ENCODE assay signal across 9 mouse cellular contexts in genomic region chr19:5053909-5054308, GRCm38 (mm10). TPM values are rescaled to one million over a fixed set of nuclear protein-coding genes. Genes with fewer than 3 reads are reported as not detected.
DNase-seq lines count a peak whose midpoint lies in the region; ATAC-seq and TF ChIP-seq lines count a peak whose summit lies in the region.
"Had no signal": no experiment of that assay in that cellular context is flagged by ENCODE, and none has a peak within 500 bp of the region (broad histone marks: within the 10 kb centered on the region; RNA-seq: fewer than 3 reads in every experiment).

No protein-coding gene starts in this region.

- H3K4me3 ChIP-seq in midbrain, embryonic 11.5 days (ENCODE audit: low read depth, low read length), result no peak overlapping the region
- no peak overlapping the region for H3K4me3 ChIP-seq in midbrain, embryonic 15.5 days
- no peak overlapping the region for H3K4me3 ChIP-seq in bone marrow, adult 2 months (replicated peaks; ENCODE audit: control insufficient read depth, low read depth, low read length)
- H3K4me3 ChIP-seq: hindbrain, embryonic 15.5 days had no signal

- H3K9me3 ChIP-seq in midbrain, embryonic 11.5 days (ENCODE audit: control insufficient read depth, low read length), result no peaks in the 10 kb centered on the region
- no peaks in the 10 kb centered on the region for H3K9me3 ChIP-seq in midbrain, embryonic 15.5 days
- H3K9me3 ChIP-seq: hindbrain, embryonic 15.5 days had no signal

- H3K27me3 ChIP-seq in midbrain, embryonic 11.5 days (ENCODE audit: control insufficient read depth, insufficient read depth, low read length), result peaks cover 35% of the 10 kb centered on the region
- peaks cover 45% of the 10 kb centered on the region for H3K27me3 ChIP-seq in midbrain, embryonic 15.5 days (replicated peaks)

- H3K36me3 ChIP-seq in midbrain, embryonic 11.5 days (ENCODE audit: control insufficient read depth, insufficient read depth, low read length), result no peaks in the 10 kb centered on the region
- H3K36me3 ChIP-seq in midbrain, embryonic 15.5 days (replicated peaks), result no peaks in the 10 kb centered on the region

- WGBS in midbrain, embryonic 11.5 days, result 18% methylated on average over 9 of the region's 9 CpGs
- WGBS in midbrain, embryonic 15.5 days, result 16% methylated on average over 9 of the region's 9 CpGs
- 39% methylated on average over 9 of the region's 9 CpGs for WGBS in bone marrow, adult 2 months

- ATAC-seq in midbrain, embryonic 11.5 days (ENCODE audit: low FRiP score), result no peak
- no peak for ATAC-seq in midbrain, embryonic 15.5 days (replicated peaks)
- ATAC-seq in granulocyte monocyte progenitor cell, adult 5-6 weeks (replicated peaks; ENCODE audit: poor library complexity, severe bottlenecking), result peak; percentile 60
- no peak for ATAC-seq in frontal cortex, adult (ENCODE audit: low TSS enrichment)

- no peak overlapping the region for H3K4me2 ChIP-seq in midbrain, embryonic 11.5 days
- no peak overlapping the region for H3K4me2 ChIP-seq in midbrain, embryonic 15.5 days
- H3K4me2 ChIP-seq: hindbrain, embryonic 15.5 days had no signal

- no peak for TF ChIP-seq POLR2A in bone marrow, adult 2 months (IDR thresholded peaks at IDR 0.05; ENCODE audit: borderline replicate concordance, control insufficient read depth, low read depth, low read length)

- no peak overlapping the region for H3K9ac ChIP-seq in midbrain, embryonic 11.5 days (ENCODE audit: low read length)
- no peak overlapping the region for H3K9ac ChIP-seq in midbrain, embryonic 15.5 days
- H3K9ac ChIP-seq: hindbrain, embryonic 15.5 days had no signal

- peak; percentile 53 to 60 for DNase-seq in adrenal gland, adult 18-20 months (ENCODE audit: low spot score in 2 of 2)
- no peak for DNase-seq in adrenal gland, adult 8-10 months
- DNase-seq in midbrain, embryonic 11.5 days (ENCODE audit: low spot score, missing footprints), result peak; percentile 95
- DNase-seq in lung, postnatal 25 days (ENCODE audit: low spot score), result peak; percentile 41

- TF ChIP-seq CTCF in bone marrow, adult 2 months (IDR thresholded peaks at IDR 0.05; ENCODE audit: control insufficient read depth, insufficient read depth, low read length), result peak; percentile 63; the same call in 1 of the 2 replicates

- H3K27ac ChIP-seq in midbrain, embryonic 11.5 days (ENCODE audit: low read depth, low read length), result no peak overlapping the region
- H3K27ac ChIP-seq in midbrain, embryonic 15.5 days, result no peak overlapping the region
- no peak overlapping the region for H3K27ac ChIP-seq in bone marrow, adult 2 months (ENCODE audit: control insufficient read depth, insufficient read depth, low read depth, low read length, poor library complexity)
- H3K27ac ChIP-seq: hindbrain, embryonic 15.5 days had no signal

- peaks cover 23% of the 10 kb centered on the region for H3K4me1 ChIP-seq in midbrain, embryonic 11.5 days (ENCODE audit: control insufficient read depth, insufficient read depth, low read length)
- peaks cover 20% of the 10 kb centered on the region for H3K4me1 ChIP-seq in midbrain, embryonic 15.5 days
- no peaks in the 10 kb centered on the region for H3K4me1 ChIP-seq in bone marrow, adult 2 months (ENCODE audit: control insufficient read depth, insufficient read depth, low read length)

RNA-seq across cellular contexts. Expression of gene Rin1, which starts 3.6 kb away (rescaled TPM):
- total RNA-seq in adrenal gland, adult 18-20 months (2021), result 1 to 10 TPM; 3.4 to 4.2 TPM
- 1 to 10 TPM; 4.1 to 8.1 (median 7.7) TPM for total RNA-seq in adrenal gland, adult 8-10 months (2022)
- polyA plus RNA-seq in midbrain, embryonic 11.5 days (2014; fragmentation: Nextera tagmentation; extraction: Ambion mirVana), result 0.63 and 1.4 TPM in 2 replicates
- polyA plus RNA-seq in midbrain, embryonic 15.5 days (2015; fragmentation: Nextera tagmentation; extraction: Ambion mirVana), result 0.91 and 1.6 TPM in 2 replicates
- 0.68 and 3.6 TPM in 2 replicates for polyA plus RNA-seq in bone marrow, adult 2 months (2011; ENCODE audit: insufficient read depth, insufficient read length, low replicate concordance, missing spikeins)
- not detected in 2 replicates for total RNA-seq in granulocyte monocyte progenitor cell, adult 5-6 weeks (2014; fragmentation: Nextera tagmentation)
- total RNA-seq in granulocyte monocyte progenitor cell, adult 5-6 weeks (2017), result 0.21 and 1.0 TPM in 2 replicates

RNA-seq across cellular contexts. Expression of gene Brms1, which starts 12.8 kb away (rescaled TPM):
- total RNA-seq in adrenal gland, adult 18-20 months (2021), result 10 to 100 TPM; 28.4 to 29.3 TPM
- 10 to 100 TPM; 30.0 to 40.1 (median 33.6) TPM for total RNA-seq in adrenal gland, adult 8-10 months (2022)
- polyA plus RNA-seq in midbrain, embryonic 11.5 days (2014; fragmentation: Nextera tagmentation; extraction: Ambion mirVana), result 66.1 and 68.4 TPM in 2 replicates
- polyA plus RNA-seq in midbrain, embryonic 15.5 days (2015; fragmentation: Nextera tagmentation; extraction: Ambion mirVana), result 40.0 and 44.4 TPM in 2 replicates
- 40.6 and 68.0 TPM in 2 replicates for polyA plus RNA-seq in bone marrow, adult 2 months (2011; ENCODE audit: insufficient read depth, insufficient read length, low replicate concordance, missing spikeins)
- 32.0 and 35.7 TPM in 2 replicates for total RNA-seq in granulocyte monocyte progenitor cell, adult 5-6 weeks (2014; fragmentation: Nextera tagmentation)
- total RNA-seq in granulocyte monocyte progenitor cell, adult 5-6 weeks (2017), result 33.6 and 43.3 TPM in 2 replicates

RNA-seq across cellular contexts. Expression of gene Cd248, which starts 14.0 kb away (rescaled TPM):
- 10 to 100 TPM in 1 of 2 experiments, 1 to 10 TPM in 1; 7.3 to 16.2 TPM for total RNA-seq in adrenal gland, adult 18-20 months (2021)
- total RNA-seq in adrenal gland, adult 8-10 months (2022), result 10 to 100 TPM in 1 of 4 experiments, 1 to 10 TPM in 3; 8.9 to 11.8 (median 9.2) TPM
- polyA plus RNA-seq in midbrain, embryonic 11.5 days (2014; fragmentation: Nextera tagmentation; extraction: Ambion mirVana), result 26.7 and 32.2 TPM in 2 replicates
- polyA plus RNA-seq in midbrain, embryonic 15.5 days (2015; fragmentation: Nextera tagmentation; extraction: Ambion mirVana), result 19.7 and 24.2 TPM in 2 replicates
- polyA plus RNA-seq in bone marrow, adult 2 months (2011; ENCODE audit: insufficient read depth, insufficient read length, low replicate concordance, missing spikeins), result 0.50 and 1.9 TPM in 2 replicates
- total RNA-seq in granulocyte monocyte progenitor cell, adult 5-6 weeks (2014; fragmentation: Nextera tagmentation), result not detected in 2 replicates
- total RNA-seq in granulocyte monocyte progenitor cell, adult 5-6 weeks (2017), result not detected in 2 replicates

RNA-seq across cellular contexts. Expression of gene AC124502.3, which starts 15.2 kb away (rescaled TPM):
- total RNA-seq in adrenal gland, adult 18-20 months (2021), result 1 to 10 TPM in 1 of 2 experiments, under 1 TPM in 1; 0.73 to 1.5 TPM
- 1 to 10 TPM in 3 of 4 experiments, under 1 TPM in 1; 0.59 to 3.9 (median 1.9) TPM for total RNA-seq in adrenal gland, adult 8-10 months (2022)
- 1.6 TPM in 2 replicates for polyA plus RNA-seq in midbrain, embryonic 11.5 days (2014; fragmentation: Nextera tagmentation; extraction: Ambion mirVana)
- 3.6 and 4.2 TPM in 2 replicates for polyA plus RNA-seq in midbrain, embryonic 15.5 days (2015; fragmentation: Nextera tagmentation; extraction: Ambion mirVana)
- not detected in 2 replicates for polyA plus RNA-seq in bone marrow, adult 2 months (2011; ENCODE audit: insufficient read depth, insufficient read length, low replicate concordance, missing spikeins)
- total RNA-seq in granulocyte monocyte progenitor cell, adult 5-6 weeks (2014; fragmentation: Nextera tagmentation), result 1.3 and 1.4 TPM in 2 replicates
- 5.4 TPM in 1 of 2 replicates, not detected in the other for total RNA-seq in granulocyte monocyte progenitor cell, adult 5-6 weeks (2017)

RNA-seq across cellular contexts. Expression of gene B4gat1, which starts 15.3 kb away (rescaled TPM):
- total RNA-seq in adrenal gland, adult 18-20 months (2021), result 10 to 100 TPM; 25.9 to 31.8 TPM
- total RNA-seq in adrenal gland, adult 8-10 months (2022), result 10 to 100 TPM; 44.3 to 54.2 (median 51.8) TPM
- polyA plus RNA-seq in midbrain, embryonic 11.5 days (2014; fragmentation: Nextera tagmentation; extraction: Ambion mirVana), result 40.1 and 41.7 TPM in 2 replicates
- 78.8 and 80.6 TPM in 2 replicates for polyA plus RNA-seq in midbrain, embryonic 15.5 days (2015; fragmentation: Nextera tagmentation; extraction: Ambion mirVana)
- 5.9 and 8.3 TPM in 2 replicates for polyA plus RNA-seq in bone marrow, adult 2 months (2011; ENCODE audit: insufficient read depth, insufficient read length, low replicate concordance, missing spikeins)
- 4.8 and 6.1 TPM in 2 replicates for total RNA-seq in granulocyte monocyte progenitor cell, adult 5-6 weeks (2014; fragmentation: Nextera tagmentation)
- 2.6 and 11.6 TPM in 2 replicates for total RNA-seq in granulocyte monocyte progenitor cell, adult 5-6 weeks (2017)

Comparison
In these comparisons a context has a peak if more than half of its experiments do, and no peak if none do; other contexts are left out.
1. RNA of gene Cd248, which starts 14.0 kb away (total RNA-seq): 7.3 to 16.2 TPM in adrenal gland, adult 18-20 months and 8.9 to 11.8 TPM in adrenal gland, adult 8-10 months; not detected in granulocyte monocyte progenitor cell, adult 5-6 weeks; every median in the first group is over 4 times any median in the second.